Mouse (Mus musculus): ENCODE measurements around the gene Specc1. TPM values are rescaled to one million over a fixed set of nuclear protein-coding genes. Genes with fewer than 3 reads are reported as not detected.

The Specc1 gene
- total and polyA plus RNA-seq, 3 experiments: 7.3 to 18.6 (median 15.5) TPM

- Histone ChIP-seq H3K9ac (ENCODE audit: insufficient read depth, low read depth) (peak overlapping the region; percentile 88), H3K4me1 (ENCODE audit: control insufficient read depth in 1 of 2, insufficient read depth in 2 of 2) (peaks cover 15 to 38% of the 10 kb centered on the region in 2 experiments), H3K4me3 (replicated peaks in 1 of 3; ENCODE audit: low read depth in 2 of 3, low read length in 2 of 3, poor library complexity in 1 of 3) (peak overlapping the region; percentile 57 to 74 (median 63)), H3K27me3 (replicated peaks) (no peaks in the 10 kb centered on the region), H3K4me2 (ENCODE audit: insufficient read depth, low read depth, poor library complexity, severe bottlenecking) (peak overlapping the region; percentile 89), H3K27ac (ENCODE audit: insufficient read depth, low read depth) (peak overlapping the region; percentile 98), H3K9me3 (replicated peaks; ENCODE audit: low read length) (no peaks in the 10 kb centered on the region), H3K79me2 (replicated peaks; ENCODE audit: control insufficient read depth, extremely low read depth, insufficient read depth, poor library complexity, severe bottlenecking) (peaks cover 15% of the 10 kb centered on the region), H3K36me3 (replicated peaks in 1 of 2; ENCODE audit: control insufficient read depth in 1 of 2, insufficient read depth in 1 of 2, low read length in 1 of 2) (no peaks in the 10 kb centered on the region)
- dilution Hi-C loops (cut with MboI; ENCODE audit: extremely low pct_ligation_motif_present, extremely low pct_unique_long_range_greater_than_20kb, low sequenced_read_pairs): no loop called here
- in situ Hi-C loops (cut with MboI; ENCODE audit: low pct_ligation_motif_present, low pct_unique_long_range_greater_than_20kb, low sequenced_read_pairs): no loop called here
- DNase-seq (ENCODE audit: extremely low read depth): peak; percentile 95
- peak; percentile 99 for TF ChIP-seq JUND (conservative IDR thresholded peaks at IDR 0.05; ENCODE audit: low read depth, low read length)
- TF ChIP-seq ZNF384 (IDR thresholded peaks at IDR 0.05; ENCODE audit: low read depth, low read length): no peak
- TF ChIP-seq IRF4 (IDR thresholded peaks at IDR 0.05; ENCODE audit: low read depth, low read length): peak; percentile 93
- TF ChIP-seq SMC3 (IDR thresholded peaks at IDR 0.05; ENCODE audit: low read depth, low read length): no peak
- TF ChIP-seq MEF2A (IDR thresholded peaks at IDR 0.05; ENCODE audit: borderline replicate concordance, low read depth, low read length): peak; percentile 96
- TF ChIP-seq POLR2AphosphoS2 (IDR thresholded peaks at IDR 0.05; ENCODE audit: low read depth, low read length): peak; percentile 73; the same call in 1 of the 2 replicates
- peak; percentile 83 for TF ChIP-seq MAFK (IDR thresholded peaks at IDR 0.05; ENCODE audit: insufficient replicate concordance, low read length)
- TF ChIP-seq RAD21 (IDR thresholded peaks at IDR 0.05; ENCODE audit: low read depth, low read length): no peak; the same call in 1 of the 2 replicates
- TF ChIP-seq ETS1 (conservative IDR thresholded peaks at IDR 0.05; ENCODE audit: low read depth, low read length): peak; percentile 97
- TF ChIP-seq SIN3A (IDR thresholded peaks at IDR 0.05; ENCODE audit: low read length): peak; percentile 90
- no peak; the same call in 1 of the 2 replicates for TF ChIP-seq ZMIZ1 (IDR thresholded peaks at IDR 0.05; ENCODE audit: low read depth, low read length)
- TF ChIP-seq TCF12 (IDR thresholded peaks at IDR 0.05; ENCODE audit: low read depth, low read length): peak; percentile 82; the same call in 1 of the 2 replicates
- TF ChIP-seq MYC (IDR thresholded peaks at IDR 0.05; ENCODE audit: low read depth, low read length): peak; percentile 89
- TF ChIP-seq NELFE (IDR thresholded peaks at IDR 0.05; ENCODE audit: low read depth, low read length): peak; percentile 93
- TF ChIP-seq RCOR1 (conservative IDR thresholded peaks at IDR 0.05; ENCODE audit: low read depth, low read length): peak; percentile 94
- TF ChIP-seq UBTF (IDR thresholded peaks at IDR 0.05; ENCODE audit: low read depth, low read length): peak; percentile 79; the same call in 1 of the 2 replicates
- peak; percentile 96 for TF ChIP-seq MAZ (IDR thresholded peaks at IDR 0.05; ENCODE audit: low read depth, low read length)
- TF ChIP-seq TBP (conservative IDR thresholded peaks at IDR 0.05; ENCODE audit: low read depth, low read length): peak; percentile 97
- TF ChIP-seq BHLHE40 (IDR thresholded peaks at IDR 0.05; ENCODE audit: low read depth, low read length): peak; percentile 85
- peak; percentile 64 for TF ChIP-seq ELF1 (IDR thresholded peaks at IDR 0.05; ENCODE audit: low read depth, low read length)
- no peak for TF ChIP-seq USF1 (IDR thresholded peaks at IDR 0.05; ENCODE audit: low read depth, low read length)
- no peak for TF ChIP-seq ZC3H11A (IDR thresholded peaks at IDR 0.05; ENCODE audit: low read depth, low read length)
- TF ChIP-seq USF2 (conservative IDR thresholded peaks at IDR 0.05; ENCODE audit: low read depth, low read length): no peak
- no peak for TF ChIP-seq E2F4 (IDR thresholded peaks at IDR 0.05; ENCODE audit: insufficient replicate concordance, low read depth, low read length)
- TF ChIP-seq NRF1 (IDR thresholded peaks at IDR 0.05; ENCODE audit: low read depth, low read length): 0 out of 2 replicates have a peak, but pooled peaks have one; percentile 19
- TF ChIP-seq HCFC1 (IDR thresholded peaks at IDR 0.05; ENCODE audit: low read depth, low read length): peak; percentile 30; the same call in 1 of the 2 replicates
- TF ChIP-seq POLR2A (IDR thresholded peaks at IDR 0.05; ENCODE audit: low read depth, low read length): peak; percentile 91
- no peak for TF ChIP-seq CTCF (conservative IDR thresholded peaks at IDR 0.05 in 1 of 2, IDR thresholded peaks at IDR 0.05 in 1 of 2; ENCODE audit: low read depth in 2 of 2, low read length in 2 of 2)
- TF ChIP-seq MAX (IDR thresholded peaks at IDR 0.05; ENCODE audit: low read length): peak; percentile 24; the same call in 1 of the 2 replicates
- no peak for TF ChIP-seq ZKSCAN1 (IDR thresholded peaks at IDR 0.05; ENCODE audit: borderline replicate concordance, low read depth, low read length)
- peak; percentile 98 for TF ChIP-seq EP300 (IDR thresholded peaks at IDR 0.05; ENCODE audit: low read length)
- TF ChIP-seq GABPA (IDR thresholded peaks at IDR 0.05; ENCODE audit: insufficient replicate concordance, low read depth, low read length): no peak
- peak; percentile 97 for TF ChIP-seq CHD1 (IDR thresholded peaks at IDR 0.05; ENCODE audit: low read depth, low read length)
- no peak for TF ChIP-seq KAT2A (IDR thresholded peaks at IDR 0.05; ENCODE audit: insufficient replicate concordance, low read length)
- no peak for TF ChIP-seq PAX5 (IDR thresholded peaks at IDR 0.05; ENCODE audit: low read length)
- peak; percentile 66 for TF ChIP-seq MXI1 (IDR thresholded peaks at IDR 0.05; ENCODE audit: low read depth, low read length)
- TF ChIP-seq JUN (IDR thresholded peaks at IDR 0.05; ENCODE audit: insufficient read depth, low read depth, low read length): peak; percentile 100
- TF ChIP-seq CHD2 (IDR thresholded peaks at IDR 0.05; ENCODE audit: low read length): peak; percentile 45; the same call in 1 of the 2 replicates
Measured at GRCm38 (mm10) chr11:62005241-62005910, 48.8 kb downstream of the Specc1 start.

Data from CH12.LX (cell line).